Mouse (Mus musculus) CH12.LX (cell line): Measurements from ENCODE around the gene Rplp0.

Experiments used
- CTCF ChIP-seq, 2 experiments: IDR thresholded peaks in 1 of 2; conservative IDR thresholded peaks in 1 of 2; 2 replicates each; pipeline ENCODE4 v1.5.1; 2011 to 2012; ENCODE audit warnings: low read depth in 2 of 2, low read length in 2 of 2, improper control_type of control experiment in 1 of 2, inconsistent platforms in 1 of 2, mild to moderate bottlenecking in 1 of 2, moderate library complexity in 1 of 2
- E2F4 ChIP-seq: IDR thresholded peaks from 2 replicates; pipeline ENCODE4 v1.6.1; 2011; ENCODE audit warnings: low read depth, low read length, improper control_type of control experiment; ENCODE audit not compliant: insufficient replicate concordance
- ETS1 ChIP-seq: conservative IDR thresholded peaks from 2 replicates; pipeline ENCODE4 v1.6.1; 2012; ENCODE audit warnings: low read depth, mild to moderate bottlenecking, inconsistent platforms, low read length, improper control_type of control experiment, moderate library complexity
- KAT2A ChIP-seq: IDR thresholded peaks from 2 replicates; pipeline ENCODE4 v1.6.1; 2012; ENCODE audit warnings: low read length, improper control_type of control experiment, inconsistent platforms; ENCODE audit not compliant: insufficient replicate concordance
- MAZ ChIP-seq: IDR thresholded peaks from 2 replicates; pipeline ENCODE4 v1.6.1; 2012; ENCODE audit warnings: low read depth, mild to moderate bottlenecking, inconsistent platforms, low read length, improper control_type of control experiment, moderate library complexity
- NRF1 ChIP-seq: IDR thresholded peaks from 2 replicates; pipeline ENCODE4 v1.6.1; 2014; ENCODE audit warnings: low read depth, mild to moderate bottlenecking, inconsistent platforms, low read length, improper control_type of control experiment, moderate library complexity
- POLR2A ChIP-seq: IDR thresholded peaks from 2 replicates; pipeline ENCODE4 v1.6.1; 2011; ENCODE audit warnings: low read depth, mild to moderate bottlenecking, improper control_type of control experiment, low read length
- RCOR1 ChIP-seq: conservative IDR thresholded peaks from 2 replicates; pipeline ENCODE4 v1.6.1; 2012; ENCODE audit warnings: low read depth, mild to moderate bottlenecking, inconsistent platforms, low read length, improper control_type of control experiment
- SIN3A ChIP-seq: IDR thresholded peaks from 2 replicates; pipeline ENCODE4 v1.6.1; 2012; ENCODE audit warnings: low read length, improper control_type of control experiment, inconsistent platforms
- SMC3 ChIP-seq: IDR thresholded peaks from 2 replicates; pipeline ENCODE4 v1.6.1; 2011; ENCODE audit warnings: low read depth, low read length, improper control_type of control experiment
- USF1 ChIP-seq: IDR thresholded peaks from 2 replicates; pipeline ENCODE4 v1.6.1; 2014; ENCODE audit warnings: low read depth, mild to moderate bottlenecking, inconsistent platforms, low read length, improper control_type of control experiment
- ZNF384 ChIP-seq: IDR thresholded peaks from 2 replicates; pipeline ENCODE4 v1.6.1; 2012; ENCODE audit warnings: low read depth, low read length, improper control_type of control experiment, inconsistent platforms

GRCm38 (mm10) chr5:115538693-115539043 is 20.6 kb upstream of the Rplp0 start:
- TF ChIP-seq MAZ = peak; percentile 86; the same call in 1 of the 2 replicates
- peak; percentile 62 to 97 for TF ChIP-seq CTCF (conservative IDR thresholded peaks at IDR 0.05 in 1 of 2, IDR thresholded peaks at IDR 0.05 in 1 of 2; ENCODE audit: low read depth in 2 of 2, low read length in 2 of 2)
- no peak for TF ChIP-seq USF1
- TF ChIP-seq NRF1 = no peak
- 0 out of 2 replicates have a peak, but pooled peaks have one; percentile 22 for TF ChIP-seq RCOR1
- TF ChIP-seq SMC3 = peak; percentile 99
- peak; percentile 37; the same call in 1 of the 2 replicates for TF ChIP-seq POLR2A
- TF ChIP-seq ZNF384 = peak; percentile 45
- TF ChIP-seq KAT2A = no peak
- no peak for TF ChIP-seq E2F4
- peak; percentile 76 for TF ChIP-seq SIN3A
- TF ChIP-seq ETS1 = peak; percentile 91
